Mouse (Mus musculus): ENCODE measurements around the gene Glt6d1.
"Not testable (repeated sequence)": the region's sequence is repeated elsewhere in the genome, so short reads cannot be mapped to it uniquely, and the experiment has no call there.

Glt6d1 gene

DNA sequence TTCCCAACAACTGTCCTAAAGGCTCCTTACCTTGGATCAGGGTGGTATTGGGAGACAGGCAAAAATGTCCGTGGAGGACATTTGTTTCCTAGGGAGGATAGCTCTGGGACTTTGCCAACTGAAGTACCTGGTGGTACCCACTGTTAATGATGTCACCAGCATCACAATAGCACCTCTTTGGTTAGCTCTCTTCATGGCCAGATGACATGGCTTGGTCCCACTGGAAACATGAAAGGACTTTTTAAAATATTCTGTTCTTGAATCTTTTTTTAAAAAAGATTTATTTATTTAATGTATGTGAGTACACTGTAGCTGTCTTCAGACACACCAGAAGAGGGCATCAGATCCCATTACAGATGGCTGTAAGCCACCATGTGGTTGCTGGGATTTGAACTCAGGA is at the start of gene Glt6d1:
Glt6d1 (minus strand) TSS at position 101 of the 400 bp plus-strand sequence.
- DNase-seq (ENCODE audit: inconsistent ontology term), result not testable (repeated sequence)

DNA sequence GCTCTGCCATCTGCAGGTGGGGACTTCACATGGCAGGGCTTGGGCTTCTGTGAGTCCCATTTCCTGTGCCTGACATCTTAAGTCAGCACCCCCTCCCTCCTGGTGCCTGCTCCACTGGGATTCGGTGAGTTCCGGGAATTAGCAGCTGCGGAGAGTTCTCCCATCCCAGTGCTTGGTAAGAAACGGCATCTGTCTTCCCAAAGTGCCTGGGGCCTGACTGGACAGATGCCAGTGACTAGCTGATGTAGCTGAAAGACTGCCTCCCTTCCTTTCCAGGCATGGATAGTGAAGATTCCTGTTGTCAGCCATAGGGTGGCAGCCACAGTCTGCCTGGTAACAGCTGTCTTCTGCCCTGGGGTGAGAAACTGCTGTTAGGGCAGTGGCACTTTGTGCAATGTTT is 49.8 kb upstream of the Glt6d1 start:
- peak; percentile 47 for DNase-seq (ENCODE audit: inconsistent ontology term)

DNA sequence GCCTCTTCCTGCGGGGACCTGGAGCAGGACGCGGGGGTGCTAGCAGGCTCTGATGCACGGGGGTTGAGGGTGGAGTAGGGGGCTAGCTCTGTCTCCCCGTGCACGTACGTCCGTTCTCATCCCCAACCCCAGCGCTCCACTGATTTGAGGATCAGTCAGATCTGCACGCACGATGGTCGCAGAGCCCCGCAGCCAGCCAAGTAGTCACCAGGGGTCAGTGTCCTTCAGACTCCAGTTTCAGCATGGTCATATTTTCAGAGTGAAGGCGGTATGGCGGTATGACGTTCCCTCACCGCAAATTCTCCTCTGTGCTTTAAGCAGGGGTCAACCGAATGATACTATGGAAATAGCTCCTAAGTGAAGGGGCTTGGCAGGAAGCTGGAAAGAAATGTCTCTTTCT is 48.6 kb upstream of the Glt6d1 start:
- no peak for DNase-seq (ENCODE audit: inconsistent ontology term)

DNA sequence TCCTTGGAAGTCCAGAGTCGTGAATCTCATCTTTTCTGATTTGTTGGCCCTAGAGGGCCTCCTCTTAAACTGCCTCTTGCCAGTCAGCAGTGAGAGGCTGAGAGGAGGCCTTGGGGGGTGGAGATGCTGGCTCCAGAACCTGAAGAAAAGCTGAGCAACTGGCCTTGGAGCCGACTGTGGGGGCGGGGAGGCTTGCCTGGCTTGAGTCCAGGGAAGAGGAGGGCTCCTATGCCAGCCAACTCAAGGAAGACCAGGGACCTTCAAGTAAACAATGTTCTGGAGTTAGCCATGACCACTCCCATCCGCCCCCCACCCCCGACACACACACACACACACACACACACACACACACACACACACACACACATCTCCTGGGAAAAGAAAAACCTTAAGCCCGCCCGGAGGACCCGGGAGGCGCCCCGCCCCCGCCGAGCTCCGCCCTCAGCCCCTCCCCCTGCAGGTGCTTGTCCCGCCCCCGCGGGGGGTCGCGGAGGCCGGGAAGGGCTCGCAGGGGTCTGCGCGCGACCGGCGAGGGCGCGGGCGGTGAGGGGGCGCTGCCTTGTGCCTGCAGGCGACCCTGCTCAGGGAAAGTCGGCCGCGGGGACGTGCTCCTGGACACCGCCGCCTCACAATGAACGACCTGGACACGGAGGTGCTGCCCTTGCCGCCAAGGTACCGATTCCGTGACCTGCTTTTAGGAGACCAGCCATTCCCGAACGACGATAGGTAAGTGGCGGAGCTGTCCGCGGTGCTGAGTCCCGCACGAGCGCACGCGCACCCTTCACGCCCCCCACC is 47.9 kb upstream of the Glt6d1 start, which contains the start of gene Kcnt1:
Kcnt1 (plus strand) TSS at position 398 of the 795 bp plus-strand sequence.
- DNase-seq (ENCODE audit: inconsistent ontology term), result peak; percentile 46

DNA sequence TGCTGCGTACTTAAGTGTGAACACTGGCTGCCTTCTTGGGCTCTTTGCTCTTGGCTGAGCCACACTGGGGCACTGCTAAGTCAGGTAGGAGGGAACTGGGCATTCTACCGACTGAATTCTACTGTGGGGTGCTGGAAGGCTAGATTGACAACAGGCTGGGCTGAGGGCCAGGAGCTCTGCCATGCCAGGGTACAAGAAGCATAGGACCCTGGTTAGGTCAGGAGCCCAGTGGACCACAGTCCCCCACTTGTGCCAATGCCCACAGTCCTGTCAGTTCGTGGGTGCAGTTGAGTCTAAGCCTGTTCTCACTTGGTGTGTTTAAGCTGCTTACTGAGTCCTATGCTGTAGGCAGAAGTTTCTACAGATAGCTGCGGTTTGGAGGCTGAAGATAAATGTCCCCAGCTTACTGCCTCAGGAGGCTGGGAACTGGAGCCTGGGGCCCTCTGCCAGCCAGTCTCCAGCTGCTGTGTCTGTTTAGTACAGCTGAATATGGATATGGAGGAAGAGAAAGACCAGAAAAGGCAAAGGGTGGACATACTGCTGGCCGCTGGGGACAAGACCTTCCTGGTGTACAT is 47.1 kb upstream of the Glt6d1 start:
- DNase-seq (ENCODE audit: inconsistent ontology term), result no peak

DNA sequence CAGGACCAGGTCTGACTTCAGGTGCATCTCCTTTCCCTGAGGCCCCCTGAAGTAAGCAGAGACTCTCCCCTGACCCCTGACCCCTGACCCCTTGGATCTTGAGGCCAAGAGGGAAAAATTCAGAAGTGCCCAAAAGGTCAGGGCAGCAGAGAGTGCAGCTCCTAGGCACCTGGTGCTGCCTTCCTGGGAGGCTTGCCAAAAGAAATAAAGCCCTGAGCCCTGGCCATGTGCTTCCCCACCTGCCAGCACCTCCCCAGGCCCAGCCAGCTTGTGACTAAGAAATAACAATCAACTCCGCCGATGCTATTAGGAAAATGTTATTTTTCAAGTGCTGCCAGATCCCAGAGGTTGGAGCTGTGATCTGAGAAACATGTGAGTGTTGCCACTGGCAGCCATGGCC is 46.4 kb upstream of the Glt6d1 start:
- no peak for DNase-seq (ENCODE audit: inconsistent ontology term)

DNA sequence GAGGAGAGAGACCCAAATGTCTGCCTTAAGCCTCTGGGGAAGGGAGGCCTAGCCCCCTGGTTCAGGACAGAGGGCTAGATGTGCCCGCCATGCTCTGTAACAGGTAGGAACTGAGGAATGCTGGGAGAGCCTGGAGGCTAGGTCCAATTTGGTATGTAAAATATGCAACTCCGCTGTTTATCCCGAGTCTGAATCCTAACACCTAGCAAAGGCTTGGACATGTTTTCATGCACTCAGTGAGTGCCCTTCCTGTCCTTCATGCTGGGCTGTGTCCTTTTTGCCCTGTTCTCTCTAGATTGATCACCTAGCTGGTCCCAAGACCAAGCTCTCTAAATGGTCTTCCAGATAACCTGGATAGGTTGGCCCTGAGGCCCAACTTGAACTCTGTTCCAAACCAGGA is 44.2 kb upstream of the Glt6d1 start:
- DNase-seq (ENCODE audit: inconsistent ontology term), result no peak

DNA sequence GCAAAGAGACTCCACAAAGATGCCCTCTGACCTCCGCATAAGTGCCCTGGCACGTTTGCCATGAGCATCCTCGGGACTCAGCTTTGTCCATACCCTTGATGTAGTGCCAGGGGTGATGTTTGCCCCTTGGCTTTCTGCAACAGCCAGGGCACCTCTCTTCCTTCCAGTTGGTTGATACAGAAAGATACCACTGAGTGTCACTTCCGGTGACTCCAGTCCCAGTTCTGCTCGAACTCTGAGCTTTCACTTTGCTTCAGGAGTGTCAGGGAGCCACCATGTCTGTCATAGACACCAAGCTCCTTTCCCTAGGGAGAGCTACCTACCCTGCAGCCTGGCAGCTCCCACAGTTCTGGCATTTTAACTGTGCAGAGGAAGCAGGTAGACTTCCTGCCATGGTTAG is 38.4 kb upstream of the Glt6d1 start:
- DNase-seq (ENCODE audit: inconsistent ontology term), result no peak

DNA sequence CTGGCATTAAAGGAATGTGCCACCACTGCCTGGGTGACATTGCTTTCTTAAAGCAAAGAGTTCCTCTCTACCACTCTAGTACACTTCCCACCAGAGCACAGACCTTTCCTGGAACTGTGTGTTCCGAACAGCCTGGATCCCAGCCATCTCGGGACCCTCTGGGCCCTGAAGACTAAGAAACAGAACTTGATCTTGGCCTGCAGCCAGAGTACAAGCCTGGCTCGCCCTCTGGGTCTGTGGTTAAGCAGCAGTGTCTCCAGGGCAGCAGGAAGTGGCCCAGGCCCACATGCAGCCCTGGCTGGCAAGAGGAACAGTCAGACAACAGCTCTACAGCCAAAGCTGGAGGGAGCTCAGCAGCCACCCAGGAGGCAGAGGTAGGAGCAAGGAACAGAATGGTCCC is 37.0 kb upstream of the Glt6d1 start:
- DNase-seq (ENCODE audit: inconsistent ontology term), result peak; percentile 15

DNA sequence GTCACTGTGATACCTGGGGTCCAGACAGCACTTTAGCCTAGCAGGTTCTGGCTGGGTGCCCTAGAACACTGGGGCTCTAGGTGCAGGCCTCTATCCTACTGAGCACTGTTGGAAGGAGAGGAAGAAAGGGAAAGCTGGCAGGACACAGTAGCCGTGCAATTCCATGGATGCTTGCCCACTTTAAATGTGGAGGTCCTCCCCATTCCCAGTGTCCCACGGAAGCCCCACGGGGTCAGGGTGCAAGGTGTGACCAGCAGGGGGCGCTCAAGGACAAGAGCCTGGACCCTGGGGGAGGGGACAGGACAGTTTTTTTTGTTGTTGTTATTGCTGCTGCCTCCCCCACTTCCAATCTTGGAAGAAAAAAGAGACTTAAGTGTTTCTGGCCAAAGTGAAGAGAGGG is 34.7 kb upstream of the Glt6d1 start:
- DNase-seq (ENCODE audit: inconsistent ontology term), result peak; percentile 10

DNA sequence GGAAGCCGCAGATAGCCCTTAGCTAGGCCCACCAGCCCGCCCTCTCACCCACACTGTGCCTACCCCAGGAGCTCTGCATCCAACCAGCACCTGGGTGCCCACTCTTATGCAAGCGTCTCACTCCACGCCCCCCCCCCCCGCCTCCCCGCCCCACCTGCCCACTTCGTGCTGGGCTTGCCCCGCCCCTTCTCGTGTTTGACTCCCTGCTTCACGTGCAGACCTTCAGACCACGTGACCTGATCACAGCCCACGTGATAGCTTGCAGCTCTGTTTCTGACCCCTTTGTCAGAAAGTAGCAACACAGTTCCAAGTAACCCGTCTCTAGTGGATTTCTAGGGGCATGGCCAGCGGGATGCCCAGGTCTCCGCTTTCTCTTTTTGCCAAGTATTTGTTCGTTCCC is 31.6 kb upstream of the Glt6d1 start, which contains the start of gene Sohlh1:
Sohlh1 (minus strand) TSS at position 23 of the 400 bp plus-strand sequence.
- no peak for DNase-seq (ENCODE audit: inconsistent ontology term)

DNA sequence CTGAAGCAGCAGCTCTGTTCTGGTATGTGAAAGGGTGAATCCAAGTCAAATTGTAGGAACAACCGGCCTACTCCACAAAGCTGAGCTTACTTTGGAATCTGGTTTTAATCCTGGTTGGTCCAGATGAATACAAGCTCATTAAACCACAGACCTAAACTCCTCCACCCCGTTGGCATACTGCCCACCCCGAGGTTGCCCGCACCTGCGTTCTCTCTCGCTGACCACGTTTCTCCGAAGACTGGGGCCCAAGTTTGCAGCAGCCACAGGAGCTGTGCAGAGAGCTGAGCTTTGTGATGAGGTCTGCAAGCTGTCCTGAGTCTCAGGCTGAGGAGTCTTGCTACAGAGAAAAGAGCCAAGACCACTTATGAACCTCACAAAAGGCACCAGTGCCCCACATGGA is 30.9 kb upstream of the Glt6d1 start:
- peak; percentile 17 for DNase-seq (ENCODE audit: inconsistent ontology term)

DNA sequence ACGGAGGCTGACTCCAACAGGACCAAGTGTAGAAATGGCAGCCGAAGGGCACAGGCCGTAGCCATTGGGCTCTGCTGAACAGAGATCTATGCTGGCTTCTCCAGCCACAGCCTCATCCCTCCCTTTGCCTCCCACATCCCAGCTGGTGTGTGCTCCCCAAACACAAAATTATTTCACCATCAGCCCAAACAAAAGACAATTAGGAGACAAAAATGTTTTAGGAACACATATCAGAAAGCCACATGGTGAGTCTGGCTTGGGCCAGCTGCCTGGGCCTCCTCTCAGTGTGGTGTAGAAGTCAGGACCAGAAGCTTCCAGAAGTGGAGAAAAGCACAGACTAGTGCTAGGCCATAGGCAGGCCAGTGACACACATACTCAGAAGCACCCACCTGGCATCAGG is 28.4 kb upstream of the Glt6d1 start:
- no peak for DNase-seq (ENCODE audit: inconsistent ontology term)

DNA sequence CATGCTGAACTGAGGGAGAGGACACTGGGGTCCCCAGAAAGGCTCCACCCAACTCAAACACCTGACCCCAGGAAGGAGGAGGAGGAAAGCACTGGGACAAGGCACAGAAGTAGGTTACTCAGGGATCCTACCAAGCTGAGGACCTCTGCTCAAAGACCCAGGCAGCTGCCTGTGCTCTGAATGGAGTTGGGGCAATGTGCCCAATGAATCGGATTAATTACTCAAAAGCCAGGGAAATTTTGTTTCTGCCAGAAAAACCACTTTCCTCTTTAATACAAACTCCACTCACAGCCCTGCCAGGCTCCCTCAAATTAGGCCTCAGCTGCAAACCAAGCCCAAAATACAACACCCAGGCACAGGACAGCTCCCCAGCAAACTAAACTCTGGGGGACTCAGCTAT is 27.1 kb upstream of the Glt6d1 start:
- DNase-seq (ENCODE audit: inconsistent ontology term), result peak; percentile 51

DNA sequence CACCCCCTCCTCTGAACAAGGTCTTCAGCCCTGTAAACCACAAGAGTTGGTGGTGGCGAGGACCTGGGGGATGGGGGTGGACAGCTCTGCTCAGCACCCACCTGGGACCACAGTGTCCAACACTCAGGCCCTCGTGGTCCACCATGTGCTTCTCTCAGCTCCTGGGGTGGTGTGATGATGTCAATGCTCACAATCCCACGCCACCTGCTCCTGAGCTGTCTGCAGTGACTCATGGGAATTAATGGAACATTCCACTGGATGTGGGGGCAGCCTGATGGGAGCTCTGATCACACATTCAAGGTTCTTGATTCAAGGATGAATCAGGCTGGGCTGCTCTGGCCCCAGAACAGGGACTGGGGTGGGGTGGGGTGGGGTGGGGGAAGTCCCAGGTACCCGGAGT is 26.5 kb upstream of the Glt6d1 start:
- peak; percentile 62 for DNase-seq (ENCODE audit: inconsistent ontology term)

DNA sequence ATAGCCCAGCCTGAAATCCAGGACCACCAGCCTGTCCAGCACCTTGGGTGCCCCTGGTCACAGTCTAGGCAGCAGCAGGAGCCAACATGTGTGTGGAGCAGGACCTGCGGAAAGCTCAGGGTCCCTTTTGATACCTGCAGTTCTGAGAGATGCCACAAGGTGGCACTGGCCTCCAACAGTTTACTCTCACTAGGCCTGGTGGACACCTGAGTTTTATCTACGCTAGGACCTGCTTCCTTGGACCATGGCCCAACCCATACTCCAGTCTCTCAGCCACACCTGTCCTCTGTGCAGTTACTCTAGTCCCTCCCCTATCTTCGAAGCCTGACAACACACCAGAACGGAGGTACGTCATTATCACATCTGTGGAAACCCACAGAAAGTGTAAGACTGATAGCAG is 20.6 kb upstream of the Glt6d1 start:
- DNase-seq (ENCODE audit: inconsistent ontology term), result peak; percentile 42

DNA sequence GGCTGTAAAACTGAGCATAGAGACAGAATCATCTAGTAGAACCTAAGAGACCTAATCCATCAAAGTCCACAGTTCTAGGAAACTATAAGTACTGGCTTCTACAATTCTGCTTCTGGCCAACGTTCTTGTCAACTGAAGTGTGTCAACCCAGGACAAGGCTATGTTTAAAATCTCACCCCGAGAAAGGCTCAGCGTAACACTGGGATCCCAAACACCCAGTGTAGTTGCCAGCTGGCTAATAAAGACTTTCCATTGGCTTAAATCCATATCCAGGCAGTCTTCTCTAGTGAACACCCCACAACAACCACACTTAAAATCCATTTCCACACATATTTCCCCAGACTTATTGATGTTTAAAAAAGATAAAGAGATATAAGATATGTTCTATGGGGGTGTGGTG is 15.1 kb upstream of the Glt6d1 start:
- no peak for DNase-seq (ENCODE audit: inconsistent ontology term)

DNA sequence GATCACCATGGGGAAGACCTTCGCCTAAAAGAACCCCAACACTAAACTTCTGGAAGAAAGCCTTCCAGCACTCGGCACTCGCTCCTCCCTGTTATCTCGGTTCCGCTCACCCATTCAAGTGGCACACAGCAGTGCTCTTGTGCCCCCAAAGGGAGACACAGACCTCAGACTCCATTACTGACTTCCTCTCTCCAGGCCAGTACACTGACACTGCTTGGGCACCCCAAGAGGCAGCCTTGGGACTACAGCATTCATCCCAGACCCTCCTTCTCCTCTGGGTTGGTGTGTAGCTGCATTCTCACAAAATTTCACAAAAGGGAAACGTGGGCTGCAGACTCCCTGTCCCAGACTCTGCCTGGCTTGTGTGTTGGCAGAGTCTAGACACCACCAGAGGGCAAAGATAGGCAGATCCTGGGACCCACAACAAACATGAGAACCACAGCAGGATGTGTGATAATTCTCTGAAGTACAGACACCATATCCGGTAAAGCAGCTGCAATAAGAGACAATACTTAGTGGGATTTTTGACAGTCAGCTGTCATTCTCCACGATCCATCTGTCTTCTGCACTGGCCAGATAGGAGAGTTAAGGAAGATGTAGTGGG is 12.8 kb upstream of the Glt6d1 start:
- no peak for DNase-seq (ENCODE audit: inconsistent ontology term)

DNA sequence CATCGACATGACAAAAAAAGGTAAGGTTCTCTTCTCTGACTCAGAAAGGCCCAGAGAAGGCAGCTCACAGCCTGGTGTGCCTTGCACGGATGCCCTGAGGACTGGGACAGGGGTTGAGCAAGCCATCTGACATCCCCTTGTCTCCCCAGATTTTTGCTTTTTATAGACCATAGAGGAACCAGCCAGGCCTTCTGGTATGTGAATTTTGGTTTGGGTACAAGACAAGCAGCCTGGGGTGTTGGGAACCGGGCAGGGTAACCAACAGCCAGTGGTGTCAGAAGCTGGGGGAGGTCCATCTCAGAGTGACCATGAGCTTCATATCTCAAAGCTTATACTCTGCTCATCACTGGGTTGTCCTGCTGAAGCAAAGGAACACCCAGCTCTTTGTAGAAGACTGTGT is 9.1 kb upstream of the Glt6d1 start:
- no peak for DNase-seq (ENCODE audit: inconsistent ontology term)

DNA sequence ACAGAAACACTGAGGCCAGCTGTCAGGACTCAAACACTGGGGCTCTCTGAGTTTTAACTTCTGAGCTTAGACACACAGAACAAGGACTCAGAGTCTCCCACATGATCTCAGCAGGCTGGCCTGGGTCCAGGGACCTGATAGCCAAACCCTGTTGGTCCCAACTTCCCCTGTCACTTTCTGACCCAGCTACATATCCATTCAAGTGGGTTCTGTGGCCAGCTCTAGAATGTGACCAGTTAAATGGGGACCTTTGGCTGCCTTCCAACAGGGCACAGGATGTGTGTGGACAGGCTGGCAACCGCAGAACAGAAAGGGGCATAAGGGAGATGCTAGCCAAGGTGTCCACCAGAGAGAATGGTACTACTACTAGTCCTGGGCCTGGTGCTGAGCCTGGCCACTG is 7.2 kb upstream of the Glt6d1 start, which contains the start of gene Lcn9:
Lcn9 (plus strand) TSS at position 348 of the 400 bp plus-strand sequence.
- peak; percentile 83 for DNase-seq (ENCODE audit: inconsistent ontology term)

DNA sequence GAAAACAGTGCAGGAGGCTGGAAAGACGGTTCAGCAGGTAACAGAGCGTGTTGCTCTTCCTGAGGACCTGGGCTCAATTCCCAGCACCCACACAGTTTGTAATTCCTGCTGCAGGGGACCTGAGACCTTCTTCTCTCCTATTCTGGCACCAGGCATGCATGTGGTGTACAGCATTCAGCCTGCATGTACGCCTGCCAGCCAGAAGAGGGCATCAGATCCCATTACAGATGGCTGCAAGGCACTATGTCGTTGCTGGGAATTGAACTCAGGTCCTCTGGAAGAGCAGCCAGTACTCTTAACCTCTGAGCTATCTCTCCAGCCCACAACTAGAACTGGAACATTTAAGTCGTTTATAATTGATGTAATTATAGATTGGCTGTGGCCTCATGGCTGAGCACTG is 2.3 kb downstream of the Glt6d1 start:
- no peak for DNase-seq (ENCODE audit: inconsistent ontology term)

DNA sequence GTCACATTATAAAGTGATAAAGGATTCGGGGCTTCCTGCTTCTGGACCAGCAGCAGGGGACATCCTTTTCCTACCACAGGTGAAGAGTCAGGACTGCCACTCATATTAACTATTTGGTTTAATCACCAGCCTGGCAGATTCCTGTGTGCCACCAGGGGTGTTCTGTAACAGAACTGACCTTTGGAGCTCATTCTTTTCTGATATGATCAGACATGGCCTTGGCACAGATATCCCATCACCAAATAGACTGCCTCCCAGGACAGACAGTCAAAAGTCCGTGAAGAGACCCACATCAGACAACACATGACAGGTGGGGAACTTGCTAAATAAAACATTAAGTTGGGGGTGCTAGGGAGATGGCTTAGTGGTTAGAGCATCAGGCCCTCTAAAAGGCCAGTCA is 3.9 kb downstream of the Glt6d1 start:
- DNase-seq (ENCODE audit: inconsistent ontology term), result no peak

DNA sequence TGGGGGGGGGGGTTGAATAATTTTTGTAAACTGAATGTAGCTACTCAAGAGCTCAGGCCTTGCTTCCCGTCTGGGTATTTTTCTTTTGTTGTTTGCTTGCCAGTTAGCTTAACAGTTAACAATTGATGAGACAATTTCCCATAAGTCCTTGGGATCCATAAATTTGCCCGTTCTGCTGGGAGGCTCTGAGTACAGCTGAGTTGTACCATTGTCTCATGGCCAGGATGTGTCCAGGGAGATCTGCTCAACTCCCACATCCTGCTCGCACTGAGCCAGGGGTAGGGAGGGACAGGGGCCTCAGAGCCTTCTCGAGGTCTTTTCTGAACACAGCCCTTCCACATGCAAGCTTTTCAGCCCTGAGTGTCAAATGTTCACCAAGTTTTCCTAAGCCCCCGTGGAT is 17.6 kb downstream of the Glt6d1 start:
- no peak for DNase-seq (ENCODE audit: inconsistent ontology term)
